Mouse (Mus musculus): ENCODE measurements around the gene Olfr1362. TPM values are rescaled to one million over a fixed set of nuclear protein-coding genes. Genes with fewer than 3 reads are reported as not detected.

Gene Olfr1362
- not detected in 2 replicates for total RNA-seq (2014; fragmentation: Nextera tagmentation)
- not detected in 2 replicates for total RNA-seq (2017)

- no peak for ATAC-seq (replicated peaks; ENCODE audit: poor library complexity, severe bottlenecking)
These were observed at the start of gene Olfr1362 for GRCm38 (mm10) chr13:21613922-21614321. TSS of gene Olfr1362 (minus strand) at chr13:21614022.

GRCm38 (mm10) chr13:21663286-21663685, 49.5 kb upstream of the Olfr1362 start, which contains the start of gene Olfr1361:
TSS of gene Olfr1361 (minus strand) at chr13:21663386.
- no peak for ATAC-seq (replicated peaks; ENCODE audit: poor library complexity, severe bottlenecking)

GRCm38 (mm10) chr13:21642418-21642817, 28.6 kb upstream of the Olfr1362 start, which contains the start of gene Olfr11:
TSS of gene Olfr11 (minus strand) at chr13:21642518.
- ATAC-seq (replicated peaks; ENCODE audit: poor library complexity, severe bottlenecking), result no peak

GRCm38 (mm10) chr13:21591618-21592017, 22.2 kb downstream of the Olfr1362 start:
- ATAC-seq (replicated peaks; ENCODE audit: poor library complexity, severe bottlenecking), result no peak

- ATAC-seq (replicated peaks; ENCODE audit: poor library complexity, severe bottlenecking), result no peak
These were observed 32.2 kb downstream of the Olfr1362 start, which contains the start of gene Olfr1364 for GRCm38 (mm10) chr13:21581659-21582058. TSS of gene Olfr1364 (minus strand) at chr13:21581759.

Other genes with a start within 250 kb of the Olfr1362 start
Only the 30 nearest of the 34 such genes appear.
- gene Pgbd1, start 173.0 kb downstream of the Olfr1362 start, total RNA-seq (2014; fragmentation: Nextera tagmentation), result 0.71 and 3.2 TPM in 2 replicates
- 0.93 and 2.0 TPM in 2 replicates for gene Pgbd1, start 173.0 kb downstream of the Olfr1362 start, total RNA-seq (2017)
- 19.5 and 21.5 TPM in 2 replicates for gene Zscan26, start 160.3 kb downstream of the Olfr1362 start, total RNA-seq (2014; fragmentation: Nextera tagmentation)
- 18.7 and 22.5 TPM in 2 replicates for gene Zscan26, start 160.3 kb downstream of the Olfr1362 start, total RNA-seq (2017)
- gene Nkapl, start 145.5 kb downstream of the Olfr1362 start, total RNA-seq (2014; fragmentation: Nextera tagmentation), result 0.43 TPM in 1 of 2 replicates, not detected in the other
- gene Nkapl, start 145.5 kb downstream of the Olfr1362 start, total RNA-seq (2017), result not detected in 2 replicates
- gene Zkscan4, start 135.1 kb downstream of the Olfr1362 start, total RNA-seq (2014; fragmentation: Nextera tagmentation), result 0.81 TPM in 1 of 2 replicates, not detected in the other
- gene Zkscan4, start 135.1 kb downstream of the Olfr1362 start, total RNA-seq (2017), result 0.72 and 0.73 TPM in 2 replicates
- gene Gm10065, start 134.6 kb downstream of the Olfr1362 start, total RNA-seq (2014; fragmentation: Nextera tagmentation), result not detected in 2 replicates
- gene Gm10065, start 134.6 kb downstream of the Olfr1362 start, total RNA-seq (2017), result not detected in 2 replicates
- gene AK157302, start 118.8 kb downstream of the Olfr1362 start, total RNA-seq (2014; fragmentation: Nextera tagmentation), result 0.21 and 1.2 TPM in 2 replicates
- 1.1 TPM in 1 of 2 replicates, not detected in the other for gene AK157302, start 118.8 kb downstream of the Olfr1362 start, total RNA-seq (2017)
- gene Gm11273, start 112.6 kb downstream of the Olfr1362 start, total RNA-seq (2014; fragmentation: Nextera tagmentation), result 7.3 and 7.9 TPM in 2 replicates
- gene Gm11273, start 112.6 kb downstream of the Olfr1362 start, total RNA-seq (2017), result 4.4 and 6.8 TPM in 2 replicates
- 10.9 TPM in 2 replicates for gene Zkscan8, start 82.9 kb downstream of the Olfr1362 start, total RNA-seq (2014; fragmentation: Nextera tagmentation)
- 7.3 and 7.8 TPM in 2 replicates for gene Zkscan8, start 82.9 kb downstream of the Olfr1362 start, total RNA-seq (2017)
- gene Olfr1366, start 71.2 kb downstream of the Olfr1362 start, total RNA-seq (2014; fragmentation: Nextera tagmentation), result not detected in 2 replicates
- gene Olfr1366, start 71.2 kb downstream of the Olfr1362 start, total RNA-seq (2017), result not detected in 2 replicates
- gene Olfr1535, start 54.1 kb downstream of the Olfr1362 start, total RNA-seq (2014; fragmentation: Nextera tagmentation), result not detected in 2 replicates
- gene Olfr1535, start 54.1 kb downstream of the Olfr1362 start, total RNA-seq (2017), result not detected in 2 replicates
- not detected in 2 replicates for gene Olfr1364, start 32.3 kb downstream of the Olfr1362 start, total RNA-seq (2014; fragmentation: Nextera tagmentation)
- gene Olfr1364, start 32.3 kb downstream of the Olfr1362 start, total RNA-seq (2017), result not detected in 2 replicates
- not detected in 2 replicates for gene Olfr11, start 28.5 kb upstream of the Olfr1362 start, total RNA-seq (2014; fragmentation: Nextera tagmentation)
- gene Olfr11, start 28.5 kb upstream of the Olfr1362 start, total RNA-seq (2017), result not detected in 2 replicates
- gene Olfr1361, start 49.4 kb upstream of the Olfr1362 start, total RNA-seq (2014; fragmentation: Nextera tagmentation), result not detected in 2 replicates
- gene Olfr1361, start 49.4 kb upstream of the Olfr1362 start, total RNA-seq (2017), result not detected in 2 replicates
- gene Olfr1360, start 63.4 kb upstream of the Olfr1362 start, total RNA-seq (2014; fragmentation: Nextera tagmentation), result not detected in 2 replicates
- gene Olfr1360, start 63.4 kb upstream of the Olfr1362 start, total RNA-seq (2017), result not detected in 2 replicates
- gene Olfr1359, start 84.1 kb upstream of the Olfr1362 start, total RNA-seq (2014; fragmentation: Nextera tagmentation), result not detected in 2 replicates
- not detected in 2 replicates for gene Olfr1359, start 84.1 kb upstream of the Olfr1362 start, total RNA-seq (2017)
- 210 and 236 TPM in 2 replicates for gene Hist1h2bl, start 102.1 kb upstream of the Olfr1362 start, total RNA-seq (2014; fragmentation: Nextera tagmentation)
- gene Hist1h2bl, start 102.1 kb upstream of the Olfr1362 start, total RNA-seq (2017), result 416 and 515 TPM in 2 replicates
- 17.2 TPM in 1 of 2 replicates, not detected in the other for gene Hist1h2ai, start 102.4 kb upstream of the Olfr1362 start, total RNA-seq (2014; fragmentation: Nextera tagmentation)
- gene Hist1h2ai, start 102.4 kb upstream of the Olfr1362 start, total RNA-seq (2017), result 2,072 and 5,185 TPM in 2 replicates
- gene Hist1h3h, start 103.6 kb upstream of the Olfr1362 start, total RNA-seq (2014; fragmentation: Nextera tagmentation), result 4.5 TPM in 1 of 2 replicates, not detected in the other
- gene Hist1h3h, start 103.6 kb upstream of the Olfr1362 start, total RNA-seq (2017), result 334 and 360 TPM in 2 replicates
- 123 and 125 TPM in 2 replicates for gene Hist1h2bm, start 108.0 kb upstream of the Olfr1362 start, total RNA-seq (2014; fragmentation: Nextera tagmentation)
- gene Hist1h2bm, start 108.0 kb upstream of the Olfr1362 start, total RNA-seq (2017), result 554 and 641 TPM in 2 replicates
- gene Hist1h4j, start 121.0 kb upstream of the Olfr1362 start, total RNA-seq (2014; fragmentation: Nextera tagmentation), result 2.1 and 2.5 TPM in 2 replicates
- 277 and 325 TPM in 2 replicates for gene Hist1h4j, start 121.0 kb upstream of the Olfr1362 start, total RNA-seq (2017)
- 143 and 341 TPM in 2 replicates for gene Hist1h4k, start 136.5 kb upstream of the Olfr1362 start, total RNA-seq (2014; fragmentation: Nextera tagmentation)
- 2,272 and 2,398 TPM in 2 replicates for gene Hist1h4k, start 136.5 kb upstream of the Olfr1362 start, total RNA-seq (2017)
- gene Hist1h2ak, start 139.8 kb upstream of the Olfr1362 start, total RNA-seq (2014; fragmentation: Nextera tagmentation), result 8.6 and 105 TPM in 2 replicates
- 1,120 and 1,478 TPM in 2 replicates for gene Hist1h2ak, start 139.8 kb upstream of the Olfr1362 start, total RNA-seq (2017)
- gene Hist1h2bn, start 140.1 kb upstream of the Olfr1362 start, total RNA-seq (2014; fragmentation: Nextera tagmentation), result 168 and 218 TPM in 2 replicates
- gene Hist1h2bn, start 140.1 kb upstream of the Olfr1362 start, total RNA-seq (2017), result 1,437 and 1,878 TPM in 2 replicates
- gene Hist1h1b, start 166.6 kb upstream of the Olfr1362 start, total RNA-seq (2014; fragmentation: Nextera tagmentation), result 278 and 329 TPM in 2 replicates
- gene Hist1h1b, start 166.6 kb upstream of the Olfr1362 start, total RNA-seq (2017), result 1,634 and 1,715 TPM in 2 replicates
- 73.1 and 153 TPM in 2 replicates for gene Hist1h3i, start 169.3 kb upstream of the Olfr1362 start, total RNA-seq (2014; fragmentation: Nextera tagmentation)
- 268 and 310 TPM in 2 replicates for gene Hist1h3i, start 169.3 kb upstream of the Olfr1362 start, total RNA-seq (2017)
- gene Hist1h2an, start 173.2 kb upstream of the Olfr1362 start, total RNA-seq (2014; fragmentation: Nextera tagmentation), result 8.9 TPM in 1 of 2 replicates, not detected in the other
- 984 and 1,144 TPM in 2 replicates for gene Hist1h2an, start 173.2 kb upstream of the Olfr1362 start, total RNA-seq (2017)
- 8.8 and 28.0 TPM in 2 replicates for gene Hist1h2bp, start 173.4 kb upstream of the Olfr1362 start, total RNA-seq (2014; fragmentation: Nextera tagmentation)
- 41.2 and 55.0 TPM in 2 replicates for gene Hist1h2bp, start 173.4 kb upstream of the Olfr1362 start, total RNA-seq (2017)
- 261 and 279 TPM in 2 replicates for gene Hist1h2bq, start 196.2 kb upstream of the Olfr1362 start, total RNA-seq (2014; fragmentation: Nextera tagmentation)
- 496 and 652 TPM in 2 replicates for gene Hist1h2bq, start 196.2 kb upstream of the Olfr1362 start, total RNA-seq (2017)
- gene Hist1h2ao, start 196.4 kb upstream of the Olfr1362 start, total RNA-seq (2014; fragmentation: Nextera tagmentation), result 54.5 TPM in 1 of 2 replicates, not detected in the other
- 38.4 TPM in 1 of 2 replicates, not detected in the other for gene Hist1h2ao, start 196.4 kb upstream of the Olfr1362 start, total RNA-seq (2017)
- 72.5 and 88.1 TPM in 2 replicates for gene Hist1h4m, start 197.7 kb upstream of the Olfr1362 start, total RNA-seq (2014; fragmentation: Nextera tagmentation)
- 1,782 and 2,792 TPM in 2 replicates for gene Hist1h4m, start 197.7 kb upstream of the Olfr1362 start, total RNA-seq (2017)